Mouse (Mus musculus) hindbrain, embryonic 15.5 days (tissue): Measurements from ENCODE around the gene Dmrtb1. TPM values are rescaled to one million over a fixed set of nuclear protein-coding genes. Genes with fewer than 3 reads are reported as not detected.

Experiments
- ATAC-seq: fragments of 200-750 bp; cut with Nextera tagmentation; 2 replicates; pipeline ENCODE4 v1.8.0; 2017; ENCODE audit warnings: low read depth, moderate number of reproducible peaks, moderate TSS enrichment; ENCODE audit not compliant: low FRiP score
- H3K27ac ChIP-seq: fragments of 300-500 bp; sonication (generic); replicated peaks from 2 replicates; pipeline ENCODE4 v1.5.1; 2015; ENCODE audit warnings: mild to moderate bottlenecking, inconsistent platforms
- H3K27me3 ChIP-seq: fragments of 300-500 bp; sonication (generic); 2 replicates; pipeline ENCODE4 v1.6.1; 2015; ENCODE audit warnings: control low read depth, inconsistent platforms
- H3K36me3 ChIP-seq: fragments of 300-500 bp; sonication (generic); 2 replicates; pipeline ENCODE4 v1.6.1; 2015; ENCODE audit warnings: control low read depth, inconsistent platforms
- H3K4me1 ChIP-seq: fragments of 300-500 bp; sonication (generic); replicated peaks from 2 replicates; pipeline ENCODE4 v1.6.1; 2015; ENCODE audit warnings: control low read depth, inconsistent platforms
- H3K4me2 ChIP-seq: fragments of 300-500 bp; sonication (generic); 2 replicates; pipeline ENCODE4 v1.6.1; 2015; ENCODE audit warnings: moderate library complexity, mild to moderate bottlenecking, inconsistent platforms
- H3K4me3 ChIP-seq: fragments of 300-500 bp; sonication (generic); 2 replicates; pipeline ENCODE4 v1.5.1; 2015; ENCODE audit warnings: mild to moderate bottlenecking, inconsistent platforms
- H3K9ac ChIP-seq: fragments of 300-500 bp; sonication (generic); 2 replicates; pipeline ENCODE4 v1.6.1; 2015; ENCODE audit warnings: inconsistent platforms
- H3K9me3 ChIP-seq: fragments of 300-500 bp; sonication (generic); 2 replicates; pipeline ENCODE4 v1.6.1; 2016; ENCODE audit warnings: control low read depth, inconsistent platforms
- WGBS: fragments of 180-500 bp; shearing (Covaris S2); methylation state at CpG from one replicate; pipeline ENCODE4 v1.1.7; 2015; 5-methylcytosine and 5-hydroxymethylcytosine counted together
- microRNA-seq: library from miRNA; unstranded; fragments of <30 nt; microRNA quantifications from one replicate; pipeline ENCODE4, GENCODE M21; 2016
- polyA plus RNA-seq: library from polyadenylated mRNA; unstranded; fragments of >200 nt; fragmentation: Nextera tagmentation; extraction: Ambion mirVana; gene quantifications from 2 replicates; pipeline ENCODE4 v1.2.1, GENCODE M21; 2015

Dmrtb1 gene
- polyA plus RNA-seq, 1 experiment from 2014 or later: 15.8 TPM

DNA sequence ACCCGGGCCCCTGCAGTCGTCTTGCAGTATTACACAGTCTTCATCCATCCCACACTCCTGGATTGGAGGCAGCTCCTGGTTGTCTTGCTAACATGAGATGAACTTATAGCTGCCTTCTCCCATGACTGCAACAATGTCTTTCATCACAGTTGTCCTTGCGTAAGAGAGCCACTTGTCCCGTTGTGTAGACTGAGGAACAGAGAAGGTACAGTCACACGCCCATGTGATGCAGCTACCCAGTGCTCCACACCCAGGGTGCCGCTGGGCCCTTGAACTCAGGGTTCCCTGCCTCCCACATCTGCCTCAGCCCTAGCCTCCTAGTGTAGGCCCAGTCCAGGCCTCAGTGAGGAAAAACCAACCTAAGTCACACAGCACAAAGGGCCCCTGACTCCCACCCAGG lies 47.9 kb downstream of the Dmrtb1 start:
- no peaks in the 10 kb centered on the region for H3K36me3 ChIP-seq
- H3K9ac ChIP-seq: no peak overlapping the region
- H3K27ac ChIP-seq: no peak overlapping the region
- no peaks in the 10 kb centered on the region for H3K27me3 ChIP-seq
- whole genome bisulfite sequencing: 76% methylated on average over 6 of the region's 6 CpGs
- ATAC-seq: no peak
- H3K9me3 ChIP-seq: no peaks in the 10 kb centered on the region
- no peak overlapping the region for H3K4me3 ChIP-seq
- H3K4me1 ChIP-seq: 0 out of 2 replicates have a peak, but pooled peaks cover 7% of the 10 kb centered on the region
- no peak overlapping the region for H3K4me2 ChIP-seq

DNA sequence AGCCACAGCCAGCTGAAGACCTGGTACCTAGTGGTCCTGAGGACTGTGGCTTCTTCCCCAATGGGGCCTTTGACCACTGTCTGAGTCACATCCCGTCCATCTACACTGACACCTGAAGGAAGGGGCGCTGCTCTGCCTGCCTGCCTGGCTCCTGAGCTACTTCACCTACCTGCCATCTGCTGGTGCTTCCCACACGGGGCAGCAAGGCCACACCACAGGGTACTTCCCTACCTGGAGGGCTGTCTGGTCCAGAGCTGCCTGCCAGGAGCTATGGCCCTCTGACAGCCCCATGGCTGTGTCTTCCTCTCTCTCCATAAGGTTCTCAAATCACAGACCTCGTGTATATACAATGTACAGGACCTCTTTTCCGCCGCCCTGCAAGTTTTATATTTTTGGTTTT lies 49.4 kb downstream of the Dmrtb1 start:
- WGBS: 83% methylated on average over 6 of the region's 6 CpGs
- H3K36me3 ChIP-seq: no peaks in the 10 kb centered on the region
- H3K9ac ChIP-seq: no peak overlapping the region
- no peaks in the 10 kb centered on the region for H3K9me3 ChIP-seq
- H3K27me3 ChIP-seq: no peaks in the 10 kb centered on the region
- no peak overlapping the region for H3K4me2 ChIP-seq
- no peak for ATAC-seq
- H3K4me3 ChIP-seq: no peak overlapping the region
- H3K4me1 ChIP-seq: 0 out of 2 replicates have a peak, but pooled peaks cover 7% of the 10 kb centered on the region
- H3K27ac ChIP-seq: no peak overlapping the region

DNA sequence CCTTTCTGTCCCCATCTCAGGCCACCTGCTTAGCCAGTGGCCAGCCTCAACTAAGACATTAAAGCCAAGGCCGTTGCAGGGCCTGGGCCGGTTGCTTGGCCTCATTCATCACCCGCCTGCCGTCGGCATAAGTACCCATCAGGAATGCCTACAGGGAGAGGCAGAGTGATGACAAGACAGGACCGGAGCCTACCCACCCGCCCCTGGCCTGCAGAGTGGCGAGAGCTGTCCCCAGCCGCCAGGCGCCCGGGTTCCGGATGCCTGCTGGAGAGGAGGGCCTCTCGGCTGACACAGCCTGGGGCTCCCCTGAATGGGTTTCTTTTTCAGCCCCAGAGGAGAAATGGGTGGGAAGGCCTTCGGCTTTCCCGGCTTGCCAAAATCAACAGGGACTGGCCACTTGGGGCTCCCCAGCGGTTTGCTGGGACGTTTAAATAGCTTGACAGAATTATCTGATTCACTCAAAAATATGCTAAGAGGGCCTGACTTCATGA lies 55.1 kb downstream of the Dmrtb1 start:
- Histone ChIP-seq H3K36me3 (no peaks in the 10 kb centered on the region), H3K9ac (no peak overlapping the region), H3K4me1 (peaks cover 15% of the 10 kb centered on the region), H3K4me2 (no peak overlapping the region), H3K9me3 (no peaks in the 10 kb centered on the region), H3K27me3 (no peaks in the 10 kb centered on the region), H3K4me3 (no peak overlapping the region), H3K27ac (no peak overlapping the region)
- 56% methylated on average over 17 of the region's 17 CpGs for WGBS
- ATAC-seq: no peak

DNA sequence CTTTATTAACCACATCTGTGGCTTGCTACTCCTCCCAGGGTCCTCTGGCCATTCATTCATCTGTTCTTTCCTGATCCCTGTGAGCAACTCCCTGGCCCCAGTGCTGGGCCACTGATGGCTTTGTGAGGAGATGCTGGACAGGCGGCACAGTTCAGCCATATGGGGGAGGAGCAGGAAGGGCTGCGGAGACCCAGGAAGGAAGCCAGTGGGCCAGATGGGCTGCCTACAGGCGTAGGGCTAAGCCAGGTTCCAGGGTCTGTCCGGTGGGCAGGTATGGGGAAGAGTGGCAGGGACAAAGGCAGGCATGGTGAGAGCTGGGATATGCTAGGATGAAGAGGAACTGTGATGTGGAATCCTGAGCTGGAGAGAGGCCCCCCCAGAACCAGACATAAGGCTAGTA lies 55.8 kb downstream of the Dmrtb1 start:
- no peaks in the 10 kb centered on the region for H3K27me3 ChIP-seq
- no peaks in the 10 kb centered on the region for H3K36me3 ChIP-seq
- no peak overlapping the region for H3K4me3 ChIP-seq
- ATAC-seq: no peak
- no peaks in the 10 kb centered on the region for H3K9me3 ChIP-seq
- 76% methylated on average over 4 of the region's 4 CpGs for WGBS
- H3K9ac ChIP-seq: no peak overlapping the region
- H3K4me1 ChIP-seq: peaks cover 17% of the 10 kb centered on the region
- no peak overlapping the region for H3K4me2 ChIP-seq
- H3K27ac ChIP-seq: no peak overlapping the region

Small RNA genes within 50 kb of the gene (microRNA-seq; reads per million reads assigned to microRNA genes)
- not detected for gene Gm25123

Other genes with a start within 250 kb of the Dmrtb1 start
- gene Glis1, start 249.6 kb downstream of the Dmrtb1 start, polyA plus RNA-seq: 3.3 and 4.2 TPM in 2 replicates
- gene Lrp8, start 118.0 kb upstream of the Dmrtb1 start, polyA plus RNA-seq: 60.2 and 60.6 TPM in 2 replicates
- gene Magoh, start 195.5 kb upstream of the Dmrtb1 start, polyA plus RNA-seq: 98.8 and 117 TPM in 2 replicates
- gene 0610037L13Rik, start 205.6 kb upstream of the Dmrtb1 start, polyA plus RNA-seq: 94.0 and 95.2 TPM in 2 replicates
- gene Cpt2, start 239.4 kb upstream of the Dmrtb1 start, polyA plus RNA-seq: 16.2 and 17.7 TPM in 2 replicates